Mouse (Mus musculus): Measurements from ENCODE around the gene Nwd1.

DNA sequence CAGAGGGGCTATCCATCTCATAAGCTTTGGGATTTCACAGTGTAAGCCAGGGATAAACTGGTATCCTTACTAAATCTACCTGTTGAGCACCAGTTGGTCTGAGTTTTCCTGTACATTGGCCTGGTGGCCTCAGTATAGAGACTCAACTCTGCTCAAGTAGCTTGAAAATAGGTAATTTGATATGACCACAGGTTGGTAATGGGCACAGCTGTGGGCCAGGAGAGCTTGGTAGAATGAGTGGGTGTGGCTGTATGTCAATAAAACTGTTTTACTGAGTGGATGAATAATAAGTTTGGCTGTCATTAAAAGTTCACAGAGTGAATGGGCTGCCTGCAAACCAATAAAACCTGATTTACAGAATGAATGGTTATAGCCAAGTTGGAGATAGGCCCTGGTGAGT, 90.4 kb downstream of the Nwd1 start:
- TF ChIP-seq CTCF (IDR thresholded peaks at IDR 0.05; ENCODE audit: low read depth, low read length), result no peak
- no peak for TF ChIP-seq POLR2A (IDR thresholded peaks at IDR 0.05; ENCODE audit: insufficient read depth, low read length)
- TF ChIP-seq EP300 (IDR thresholded peaks at IDR 0.05; ENCODE audit: insufficient read depth, low read depth, low read length), result no peak

All from ES-Bruce4 (cell line).